Mouse (Mus musculus) heart, adult 11 months (tissue): Measurements from ENCODE around the gene Cdk19.
"Not testable (repeated sequence)": the region's sequence is repeated elsewhere in the genome, so short reads cannot be mapped to it uniquely, and the experiment has no call there.

ENCODE experiments used
- DNase-seq: peaks from one replicate; pipeline ENCODE4 v3.0.0; 2022

Cdk19 gene

DNA sequence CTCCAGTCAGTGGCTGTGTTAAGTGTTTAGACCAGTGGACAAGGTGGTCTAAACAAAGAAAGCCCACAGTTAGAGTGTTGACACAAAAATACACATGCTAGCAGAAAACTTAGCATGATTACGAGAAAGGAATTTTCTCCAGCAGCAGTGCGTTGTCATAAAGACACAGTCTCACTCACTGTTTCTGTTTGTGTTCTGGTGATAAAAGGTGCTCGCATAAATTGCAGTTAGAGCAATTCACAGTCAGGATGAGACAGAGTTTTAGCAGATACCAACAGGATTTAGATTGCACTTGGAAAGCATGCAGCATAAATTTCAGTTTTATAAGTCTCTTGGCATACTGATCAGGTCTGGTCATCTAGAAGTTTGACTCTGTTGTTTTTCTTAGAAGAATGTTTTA lies 59.5 kb downstream of the Cdk19 start:
- no peak for DNase-seq

DNA sequence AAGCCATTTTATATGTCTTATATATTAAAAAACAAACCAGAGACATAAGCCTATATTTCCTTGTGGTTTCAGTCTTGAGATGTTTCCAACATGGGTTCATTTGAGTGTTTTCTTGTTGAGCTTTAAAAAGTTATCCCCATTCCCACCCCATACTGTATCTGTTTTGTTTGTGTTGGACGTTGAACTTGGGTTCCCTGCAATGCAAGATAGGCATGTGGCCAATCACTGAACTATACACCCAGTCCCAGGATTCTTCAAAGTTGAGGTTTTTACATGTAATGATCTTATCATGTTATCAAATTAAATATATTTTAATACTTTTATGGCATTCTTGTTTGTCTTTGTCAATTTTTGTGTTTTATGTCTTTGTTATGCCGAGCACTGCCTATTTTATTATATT lies 60.0 kb downstream of the Cdk19 start:
- DNase-seq: no peak

DNA sequence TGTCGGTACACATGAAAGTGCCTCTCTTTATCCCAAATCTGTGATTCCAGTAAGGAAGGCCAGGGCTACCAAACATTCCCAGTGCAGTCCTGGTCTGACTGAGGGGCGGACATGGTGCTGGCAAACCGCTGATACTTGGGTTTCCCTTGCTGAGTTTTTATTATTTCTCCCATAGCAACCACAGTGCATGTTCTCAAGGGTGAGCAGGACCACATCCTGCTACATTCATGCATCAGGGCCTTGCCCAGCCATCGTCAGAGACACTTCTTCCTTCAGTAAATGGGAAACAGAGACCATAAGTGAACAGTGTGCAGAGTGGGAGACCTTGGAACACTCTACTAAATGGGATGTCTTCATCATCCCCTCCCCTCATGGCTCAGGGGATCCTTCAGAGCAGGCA lies 60.9 kb downstream of the Cdk19 start:
- DNase-seq: no peak

DNA sequence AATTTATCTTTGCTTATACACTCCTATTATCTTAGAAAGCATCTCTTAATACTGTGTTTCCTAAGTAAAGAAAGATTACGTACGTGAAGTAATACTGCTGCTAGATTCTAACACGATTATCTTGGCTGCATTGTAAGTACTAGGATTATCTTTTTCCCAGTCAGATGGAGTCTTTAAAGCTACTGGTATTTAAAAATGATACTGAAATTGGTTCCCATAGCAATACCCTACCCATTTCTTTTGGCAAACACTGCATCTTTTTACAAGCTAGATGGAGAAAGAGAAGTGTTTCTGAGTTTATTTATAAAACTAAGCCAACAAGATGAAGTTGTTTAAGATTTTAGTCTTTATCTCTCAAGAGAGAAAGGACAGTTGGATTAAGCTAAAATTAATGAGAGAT lies 67.3 kb downstream of the Cdk19 start:
- DNase-seq: no peak

DNA sequence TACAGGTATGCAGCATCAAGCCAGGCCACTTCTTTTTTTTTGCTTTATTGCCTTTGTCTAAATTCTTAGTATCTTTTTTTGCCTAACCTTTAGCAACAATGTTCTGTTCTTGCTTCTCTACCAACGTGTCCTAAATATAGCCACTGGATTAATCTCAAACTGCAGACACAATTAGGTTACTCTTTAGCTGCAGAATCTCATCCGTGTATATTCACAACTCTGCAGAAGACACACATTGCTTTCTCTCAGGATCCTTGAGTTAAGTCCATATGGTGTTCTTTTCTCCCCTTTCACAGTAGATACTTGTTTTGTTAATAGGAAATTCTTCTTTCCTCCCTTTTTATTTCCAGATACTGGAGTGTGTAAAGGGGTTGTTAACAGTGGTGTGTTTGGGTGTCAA lies 70.0 kb downstream of the Cdk19 start:
- no peak for DNase-seq

DNA sequence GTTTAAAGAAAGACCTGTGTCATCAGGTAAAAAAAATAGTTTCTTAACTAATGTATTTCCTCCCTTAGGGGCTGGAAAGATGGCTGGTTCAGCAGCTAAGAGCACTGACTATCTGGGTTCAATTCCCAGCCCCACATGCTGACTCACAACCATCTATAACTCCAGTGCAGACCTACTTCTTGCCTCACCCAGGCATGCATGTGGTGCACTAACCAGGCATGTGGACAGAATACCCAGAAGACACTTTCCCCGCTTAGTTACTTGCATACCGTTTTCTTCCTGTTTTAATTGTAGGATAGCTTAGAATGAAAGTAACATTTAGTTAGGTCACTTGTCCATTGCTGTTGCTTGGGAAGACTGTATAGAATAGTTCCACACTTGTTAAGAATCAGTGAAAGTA lies 72.0 kb downstream of the Cdk19 start:
- DNase-seq: peak; percentile 74

DNA sequence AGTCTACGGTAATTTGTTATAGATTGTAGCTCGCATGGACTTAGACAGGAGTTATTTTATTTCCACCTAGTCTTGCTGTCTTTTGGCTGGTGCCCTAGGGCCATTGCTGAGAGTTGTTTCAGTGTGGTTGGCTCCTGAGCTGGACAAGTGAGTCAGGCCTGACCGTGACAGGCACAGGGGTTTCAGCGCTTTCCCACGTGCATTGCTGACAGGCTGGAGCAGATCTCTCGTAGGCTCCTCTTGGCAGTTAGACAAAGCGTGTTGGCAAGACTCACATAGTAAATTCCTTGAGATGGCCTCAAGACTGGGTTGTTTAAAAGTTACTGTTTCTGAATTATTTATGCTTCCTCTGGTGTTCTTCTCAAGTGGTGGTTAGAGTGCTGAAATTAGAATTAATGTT lies 77.6 kb downstream of the Cdk19 start:
- peak; percentile 92 for DNase-seq

DNA sequence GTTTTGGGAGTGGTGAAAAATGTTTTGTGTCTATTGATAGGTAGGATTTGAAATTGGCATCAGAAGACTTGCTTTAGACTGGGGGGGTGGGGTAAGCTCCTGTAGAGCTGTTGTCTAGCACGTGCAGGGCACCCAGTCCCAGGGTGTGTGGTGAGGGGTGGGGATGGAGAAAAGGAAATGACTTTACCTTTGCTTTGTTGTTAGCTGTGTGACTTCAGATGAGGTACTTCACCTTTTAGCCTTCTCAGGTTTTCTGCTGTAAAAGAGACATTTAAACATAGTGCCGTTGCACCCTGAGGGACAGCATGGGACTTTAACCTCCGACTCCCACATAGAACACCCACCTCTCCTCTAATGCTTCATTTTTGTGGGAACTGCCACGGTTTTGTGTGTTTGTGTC lies 80.5 kb downstream of the Cdk19 start:
- DNase-seq: peak; percentile 62

DNA sequence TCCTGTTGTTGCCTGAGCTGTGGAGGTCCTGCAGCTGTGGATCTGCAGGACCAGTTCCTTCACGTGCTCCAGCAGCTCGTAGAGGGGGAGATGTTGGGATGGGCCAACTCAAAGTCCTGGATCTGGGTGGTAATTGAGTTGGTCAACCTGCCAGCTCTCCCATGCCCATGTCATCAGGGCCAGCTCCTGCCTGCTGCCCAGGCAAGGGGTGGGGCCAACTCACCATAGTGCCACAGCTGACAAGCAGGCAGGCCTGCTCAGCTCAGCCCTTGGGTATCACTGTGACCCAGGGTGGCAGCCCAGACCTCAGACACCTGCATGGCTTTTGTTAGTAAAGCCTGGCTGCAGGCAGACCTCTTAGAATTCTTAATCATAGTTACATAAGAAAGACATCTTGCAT lies 81.3 kb downstream of the Cdk19 start:
- DNase-seq: peak; percentile 85

DNA sequence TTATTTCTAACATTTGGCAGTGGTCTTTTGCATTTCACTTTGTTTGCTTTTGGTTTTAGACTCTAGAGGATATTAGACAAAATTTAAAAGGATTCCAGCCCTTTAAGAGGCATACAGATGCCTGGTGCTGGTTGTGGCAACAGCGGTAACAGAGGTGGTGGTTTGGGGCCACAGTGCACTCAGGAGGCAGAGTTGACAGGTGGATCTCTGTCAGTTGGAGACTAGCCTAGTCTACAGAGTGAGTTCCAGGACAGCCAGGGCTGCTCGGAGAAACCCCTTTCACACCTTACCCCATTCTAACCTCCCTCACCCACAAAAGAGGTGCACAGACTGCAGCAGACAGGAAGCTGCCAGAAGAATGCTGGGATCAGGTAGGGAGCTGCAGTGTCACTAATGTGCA lies 82.4 kb downstream of the Cdk19 start:
- DNase-seq: no peak

DNA sequence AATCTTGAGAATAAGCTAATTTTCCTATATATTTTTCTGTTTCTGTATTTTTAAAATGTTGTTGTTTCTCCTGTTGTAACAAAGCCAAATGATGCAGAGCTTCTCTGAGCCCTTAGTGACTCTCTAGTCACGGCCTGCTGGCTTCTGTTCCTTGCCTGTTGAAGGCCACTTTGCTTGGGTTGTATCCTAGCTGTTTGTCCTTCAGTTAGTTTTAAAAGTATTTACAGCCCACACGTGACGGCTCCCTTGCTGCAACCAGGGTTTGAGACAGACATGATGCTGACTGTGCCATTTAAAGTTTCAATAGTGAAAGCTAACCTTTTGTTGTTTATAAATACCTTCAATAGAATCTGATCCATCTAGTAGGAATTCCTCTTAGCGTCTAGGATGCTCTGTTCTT lies 83.3 kb downstream of the Cdk19 start:
- no peak for DNase-seq

DNA sequence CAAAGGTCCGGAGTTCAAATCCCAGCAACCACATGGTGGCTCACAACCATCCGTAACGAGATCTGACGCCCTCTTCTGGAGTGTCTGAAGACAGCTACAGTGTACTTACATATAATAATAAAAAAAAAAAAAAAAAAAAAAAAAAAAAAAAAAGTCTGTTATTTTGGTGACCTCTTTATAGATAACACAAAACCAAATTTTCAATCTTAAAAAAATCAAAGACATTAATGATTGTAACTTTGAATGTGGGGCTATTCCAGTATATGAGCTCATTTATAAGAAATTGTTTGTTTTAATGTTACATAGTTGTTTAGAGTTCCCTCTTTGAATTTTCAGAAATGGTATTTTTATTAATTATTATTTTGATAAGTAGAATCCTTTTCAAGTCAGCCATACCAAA lies 85.1 kb downstream of the Cdk19 start:
- DNase-seq: not testable (repeated sequence)

DNA sequence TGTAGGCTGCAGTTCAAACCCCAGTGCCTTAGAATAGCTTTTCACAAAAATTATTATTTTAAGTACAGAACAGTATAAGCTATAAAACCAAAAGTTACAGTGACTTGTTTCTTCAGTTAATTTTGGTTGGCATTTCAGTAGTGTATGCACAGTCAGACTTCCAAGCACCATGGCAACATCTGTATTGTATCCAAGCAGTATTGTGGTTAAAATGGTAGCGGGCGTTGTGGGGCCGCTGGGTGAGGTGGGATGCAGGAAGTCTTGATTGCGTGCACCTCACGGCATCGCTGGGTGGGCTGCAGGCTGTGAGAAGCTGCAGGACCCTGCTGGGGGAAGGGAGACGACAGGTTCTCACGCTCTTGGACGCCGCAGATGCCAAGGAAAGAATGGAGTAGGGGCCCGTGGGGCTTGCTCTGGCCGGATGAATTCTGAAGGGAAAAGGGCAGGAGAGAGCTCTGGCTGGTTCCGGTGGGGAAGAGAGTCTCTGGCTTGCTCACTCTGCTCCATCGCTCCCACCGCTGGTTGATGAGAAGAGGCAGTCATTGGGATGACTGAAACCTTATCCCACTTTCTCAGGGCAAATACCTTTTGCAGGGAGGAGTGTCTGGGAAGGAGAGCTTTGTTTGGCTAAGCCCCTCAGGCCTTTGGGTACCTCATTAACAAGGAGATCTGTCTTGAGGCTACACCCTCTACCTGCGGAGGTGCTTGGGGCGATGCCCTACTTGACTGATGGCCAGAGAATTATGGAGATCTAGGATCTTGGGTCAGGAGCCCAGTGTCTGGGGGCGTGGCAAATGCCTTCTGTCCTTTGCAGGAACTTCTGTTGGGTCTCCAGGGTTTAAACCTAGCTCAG lies 86.1 kb downstream of the Cdk19 start:
- DNase-seq: peak; percentile 73

DNA sequence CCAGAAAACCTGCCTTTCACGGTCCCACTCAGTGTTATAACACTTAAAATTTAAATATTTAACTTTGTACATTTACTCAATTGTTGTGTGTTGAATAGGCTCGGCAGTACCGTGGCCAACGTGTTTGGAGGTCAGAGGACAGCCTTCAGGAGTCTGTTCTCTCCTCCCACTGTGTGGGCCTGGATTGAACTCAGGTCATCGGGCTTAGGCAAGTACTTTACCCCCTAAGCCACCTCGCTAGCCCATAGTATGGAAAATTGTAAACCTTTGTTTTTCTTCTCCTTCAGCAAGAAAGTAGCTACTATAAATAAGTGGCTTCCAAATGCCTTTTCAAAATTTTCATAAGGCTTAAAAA lies 86.7 kb downstream of the Cdk19 start:
- DNase-seq: no peak

DNA sequence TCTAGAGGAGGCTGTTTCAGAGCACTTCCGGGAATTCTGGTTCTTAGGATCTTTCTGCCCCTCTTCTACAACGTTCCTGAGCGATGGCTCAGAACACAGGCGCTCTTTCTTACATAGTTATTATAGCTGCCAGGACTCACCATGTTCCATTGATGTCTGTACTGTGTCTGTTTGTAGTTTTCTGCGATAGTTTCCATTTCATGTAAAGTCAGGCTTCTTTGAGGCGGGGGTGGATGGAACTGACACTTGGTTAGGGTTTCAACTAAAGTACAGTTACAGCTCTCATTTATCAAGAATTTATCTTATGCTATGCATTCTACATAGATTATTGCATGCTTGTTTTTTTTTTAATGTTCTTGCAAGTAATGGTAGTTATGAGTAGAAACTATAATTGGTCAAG lies 89.3 kb downstream of the Cdk19 start:
- peak; percentile 19 for DNase-seq

DNA sequence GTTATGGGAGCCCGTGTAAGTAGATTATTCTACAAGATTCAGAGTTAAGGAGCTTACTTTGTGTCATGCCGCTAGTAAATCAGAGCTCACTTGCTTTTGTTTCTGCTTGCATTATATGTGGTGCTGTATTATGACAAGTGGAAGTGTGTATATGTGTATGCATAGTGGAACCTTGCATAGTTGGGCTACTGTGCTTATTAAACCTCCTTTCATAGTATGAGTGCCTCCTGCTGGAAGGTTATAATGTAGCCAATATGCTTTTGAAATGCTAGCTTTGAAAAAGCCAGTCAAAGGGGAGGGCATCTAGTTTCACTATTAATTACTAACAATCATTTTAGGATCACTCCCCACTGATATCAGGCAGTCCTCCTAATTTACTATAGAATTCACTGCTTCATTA lies 89.7 kb downstream of the Cdk19 start:
- peak; percentile 4 for DNase-seq

DNA sequence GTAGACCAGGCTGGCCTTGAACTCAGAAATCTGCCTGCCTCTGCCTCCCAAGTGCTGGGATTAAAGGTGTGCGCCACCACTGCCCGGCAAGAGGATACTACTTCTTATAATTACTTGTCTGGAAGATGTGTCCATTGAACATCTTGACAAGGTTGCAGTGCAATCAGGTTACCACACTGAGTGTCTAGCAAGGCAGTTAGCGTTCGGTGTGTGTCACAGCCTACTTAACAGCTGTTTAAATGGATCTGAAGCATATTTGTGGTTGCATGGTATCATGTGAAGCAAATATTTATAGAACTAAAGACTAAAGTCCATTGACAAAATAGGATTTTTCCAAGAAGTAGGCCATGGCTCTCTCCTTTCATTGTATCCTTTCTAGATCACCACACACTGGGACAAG lies 90.8 kb downstream of the Cdk19 start:
- DNase-seq: peak; percentile 52

DNA sequence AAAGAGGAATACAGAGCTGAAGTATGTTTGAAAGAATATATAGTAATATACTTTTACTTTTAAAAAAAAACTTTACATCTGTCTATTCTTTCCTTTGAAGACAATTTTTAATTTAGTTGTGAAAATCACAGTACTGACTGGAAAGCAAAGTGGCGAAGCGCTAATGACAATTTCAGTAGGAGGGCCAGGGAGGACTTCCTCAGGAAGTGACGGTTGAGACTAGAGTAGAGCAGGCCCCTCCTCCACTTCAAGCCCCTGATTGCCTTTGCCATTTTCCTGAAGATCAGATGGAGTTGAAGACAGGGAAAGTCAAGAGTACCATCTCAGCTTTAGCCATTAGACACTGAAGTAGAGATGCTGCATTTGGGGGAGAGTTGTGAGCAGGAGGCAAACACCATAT lies 92.6 kb downstream of the Cdk19 start:
- DNase-seq: no peak

DNA sequence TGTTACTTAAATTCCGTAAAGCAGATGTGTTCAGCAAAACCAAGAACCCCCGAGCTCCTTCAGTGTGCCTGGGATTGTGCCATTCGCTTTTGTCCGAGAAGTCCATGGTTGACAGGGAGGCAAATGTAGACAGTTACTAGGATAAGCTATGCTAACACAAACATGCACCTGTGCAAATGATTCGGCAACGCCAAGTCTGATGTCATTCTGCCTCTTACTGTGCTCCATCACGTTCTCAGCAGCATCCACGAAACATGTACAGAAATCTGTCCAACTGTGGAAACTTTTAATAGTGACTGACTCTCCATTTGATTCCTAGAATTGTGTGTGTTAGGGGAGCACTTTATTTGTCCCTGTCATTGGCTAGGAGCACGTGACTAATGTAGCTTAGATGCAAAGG lies 93.0 kb downstream of the Cdk19 start:
- no peak for DNase-seq

DNA sequence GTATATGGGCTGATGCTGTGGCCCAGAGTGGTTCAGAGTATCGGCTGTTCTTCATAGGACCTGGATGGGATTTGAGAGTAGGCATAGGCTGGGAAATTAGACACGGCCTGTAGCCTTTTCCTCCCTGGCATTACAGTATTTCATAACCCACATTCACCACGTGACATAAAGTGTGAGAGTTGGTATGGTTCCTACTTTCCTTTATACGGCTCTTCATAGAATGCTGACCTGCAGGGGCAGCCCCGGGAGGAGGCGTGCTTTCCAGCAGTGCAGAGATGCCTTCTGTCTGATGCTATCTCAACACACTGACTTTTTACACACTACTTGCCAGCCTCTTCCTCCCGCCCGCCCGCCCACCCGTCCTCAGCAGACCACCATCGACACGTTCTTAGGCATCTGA lies 96.0 kb downstream of the Cdk19 start:
- no peak for DNase-seq

DNA sequence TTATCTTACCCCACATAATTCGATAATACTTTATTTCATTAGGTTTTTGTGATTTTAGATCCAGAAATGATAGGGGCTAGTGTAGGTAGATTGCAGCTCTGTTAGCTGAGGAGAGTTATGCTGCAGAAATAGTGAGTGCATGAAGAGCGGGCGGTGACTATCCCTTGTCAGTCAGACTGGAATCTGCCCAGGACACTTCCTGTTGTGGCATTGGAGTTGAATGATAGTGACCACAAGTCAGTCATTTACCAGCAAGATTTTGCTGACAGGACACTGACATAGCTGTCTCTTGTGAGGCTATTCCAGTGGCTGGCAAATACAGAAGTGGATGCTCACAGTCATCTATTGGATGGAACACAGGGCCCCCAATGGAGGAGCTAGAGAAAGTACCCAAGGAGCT lies 97.8 kb downstream of the Cdk19 start:
- DNase-seq: peak; percentile 94

DNA sequence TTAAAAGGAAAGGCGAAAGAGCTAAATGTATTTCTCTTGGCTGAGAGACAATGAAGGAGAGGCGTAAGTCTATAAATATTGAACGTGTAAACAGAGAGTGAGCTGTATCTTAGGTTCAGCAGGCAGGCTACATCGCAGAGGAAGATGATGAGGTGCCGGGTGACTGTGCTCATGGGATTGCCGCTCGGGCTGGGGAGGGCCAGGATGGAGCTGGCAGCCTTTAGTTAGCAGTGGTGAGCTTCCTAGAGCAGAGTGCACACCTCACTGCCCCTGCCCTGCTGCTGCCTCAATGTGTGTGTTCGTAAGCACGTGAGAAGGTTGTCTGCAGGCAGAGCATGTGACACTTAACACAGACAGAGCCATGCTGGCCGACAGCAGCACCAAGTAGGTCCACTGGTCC lies 101.4 kb downstream of the Cdk19 start:
- peak; percentile 83 for DNase-seq

DNA sequence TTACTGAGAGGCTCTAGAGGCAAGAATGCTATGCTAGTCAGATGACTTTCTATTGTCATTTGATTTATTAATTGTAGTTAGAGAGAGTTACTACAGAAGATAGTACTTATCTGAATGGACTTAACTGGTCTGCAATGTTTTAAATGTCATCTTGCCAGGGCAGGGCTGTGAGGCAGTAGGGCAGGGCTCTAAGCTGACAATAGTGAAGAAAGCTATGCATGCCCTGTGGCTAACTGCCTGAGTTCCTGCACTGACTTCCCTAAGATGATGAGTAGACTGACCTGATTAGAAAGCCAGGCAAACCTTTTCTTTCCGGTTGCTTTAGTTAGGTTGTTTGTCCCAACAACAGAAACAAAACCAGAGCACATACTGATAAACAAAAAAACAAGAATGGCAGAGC lies 102.7 kb downstream of the Cdk19 start:
- DNase-seq: peak; percentile 14

DNA sequence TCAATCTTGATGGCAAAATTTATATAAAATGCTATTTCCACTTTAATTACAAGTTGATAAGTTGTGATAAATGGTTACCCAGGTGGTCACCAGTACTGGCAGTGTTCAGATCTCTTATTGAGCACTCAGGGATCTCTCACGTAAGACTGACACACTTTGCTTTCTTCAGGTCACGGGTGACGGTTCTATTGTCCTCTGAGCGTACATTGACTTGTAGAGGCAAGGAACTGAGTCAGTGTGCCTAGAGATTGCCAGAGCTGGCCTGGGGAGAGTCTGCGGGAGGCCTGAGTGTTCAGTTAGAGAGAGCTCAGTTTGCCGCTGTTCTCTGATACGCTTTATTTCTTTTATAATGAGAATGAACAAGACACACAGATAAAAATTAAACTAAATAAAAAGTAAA lies 104.0 kb downstream of the Cdk19 start:
- no peak for DNase-seq

DNA sequence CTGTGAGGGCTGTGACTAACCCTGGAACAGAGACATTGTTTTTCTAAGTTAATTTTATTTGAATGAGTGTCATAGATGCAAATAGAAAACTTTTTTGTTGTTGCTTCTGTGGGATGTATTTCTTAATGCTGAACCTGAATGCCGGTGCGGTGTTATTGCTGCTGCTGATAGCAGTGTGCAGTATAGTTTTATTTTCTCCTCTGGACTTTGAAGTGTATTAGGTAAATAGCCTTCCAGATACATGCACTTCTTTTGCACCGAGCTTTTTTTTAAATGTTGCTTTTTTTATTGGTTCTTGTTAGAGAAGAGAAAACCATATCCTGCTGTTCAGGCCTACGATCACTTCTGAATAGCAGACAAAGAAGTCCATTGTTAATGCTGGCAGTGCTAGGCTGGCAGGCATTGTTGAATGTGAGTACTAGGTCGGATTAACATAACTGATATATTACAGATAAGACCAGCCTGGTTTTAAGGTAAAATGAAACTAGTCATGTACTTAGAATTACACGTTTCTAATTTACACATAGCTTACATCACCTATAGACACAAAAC lies 104.5 kb downstream of the Cdk19 start:
- no peak for DNase-seq
